Mouse (Mus musculus) CH12.LX (cell line): ENCODE results near the gene Tns3. TPM values are rescaled to one million over a fixed set of nuclear protein-coding genes. Genes with fewer than 3 reads are reported as not detected.

Experiments
- DNase-seq: peaks from one replicate; pipeline ENCODE4 v3.0.0-alpha.2; 2013; ENCODE audit errors: extremely low read depth
- H3K27ac ChIP-seq: 2 replicates; pipeline ENCODE4 v1.5.1; 2012; ENCODE audit warnings: low read depth, mild to moderate bottlenecking, control low read depth, moderate library complexity; ENCODE audit not compliant: insufficient read depth
- H3K27me3 ChIP-seq: replicated peaks from 2 replicates; pipeline ENCODE3; 2012; ENCODE audit warnings: inconsistent platforms
- H3K36me3 ChIP-seq, 2 experiments: replicated peaks in 1 of 2; 2 replicates each; pipeline versions ENCODE3 to v1.6.1; 2012; ENCODE audit warnings: inconsistent platforms in 1 of 2, low read length in 1 of 2, mild to moderate bottlenecking in 1 of 2, mixed read lengths in 1 of 2, moderate library complexity in 1 of 2; ENCODE audit not compliant: control insufficient read depth in 1 of 2, insufficient read depth in 1 of 2
- H3K4me1 ChIP-seq, 2 experiments: 2 replicates each; pipeline ENCODE4 v1.6.1; 2012; ENCODE audit warnings: inconsistent platforms in 1 of 2, moderate library complexity in 1 of 2; ENCODE audit not compliant: insufficient read depth in 2 of 2, control insufficient read depth in 1 of 2
- H3K4me2 ChIP-seq: 2 replicates; pipeline ENCODE4 v1.6.1; 2012; ENCODE audit warnings: low read depth, mild to moderate bottlenecking, control low read depth; ENCODE audit not compliant: poor library complexity, insufficient read depth, severe bottlenecking
- H3K4me3 ChIP-seq, 3 experiments: fragments of 150-350 bp in 1 of 3; sonication (generic) in 1 of 3; replicated peaks in 1 of 3; 2 replicates each; pipeline versions ENCODE3 to v1.5.1; 2011 to 2012; ENCODE audit warnings: low read depth in 2 of 3, low read length in 2 of 3, mild to moderate bottlenecking in 2 of 3, moderate library complexity in 2 of 3, control low read depth in 1 of 3, improper control_type of control experiment in 1 of 3, inconsistent platforms in 1 of 3, mixed read lengths in 1 of 3; ENCODE audit not compliant: poor library complexity in 1 of 3
- H3K79me2 ChIP-seq: replicated peaks from 2 replicates; pipeline ENCODE4 v1.6.1; 2012; ENCODE audit warnings: mild to moderate bottlenecking, moderate library complexity; ENCODE audit not compliant: control insufficient read depth, poor library complexity, insufficient read depth, severe bottlenecking; ENCODE audit errors: extremely low read depth
- H3K9ac ChIP-seq: 2 replicates; pipeline ENCODE4 v1.6.1; 2012; ENCODE audit warnings: low read depth, mild to moderate bottlenecking, control low read depth, moderate library complexity; ENCODE audit not compliant: insufficient read depth
- H3K9me3 ChIP-seq: replicated peaks from 2 replicates; pipeline ENCODE3; 2012; ENCODE audit warnings: low read length, inconsistent platforms, mixed read lengths
- CHD1 ChIP-seq: IDR thresholded peaks from 2 replicates; pipeline ENCODE4 v1.6.1; 2012; ENCODE audit warnings: low read depth, low read length, improper control_type of control experiment, inconsistent platforms
- CTCF ChIP-seq, 2 experiments: IDR thresholded peaks in 1 of 2; conservative IDR thresholded peaks in 1 of 2; 2 replicates each; pipeline ENCODE4 v1.5.1; 2011 to 2012; ENCODE audit warnings: low read depth in 2 of 2, low read length in 2 of 2, improper control_type of control experiment in 1 of 2, inconsistent platforms in 1 of 2, mild to moderate bottlenecking in 1 of 2, moderate library complexity in 1 of 2
- E2F4 ChIP-seq: IDR thresholded peaks from 2 replicates; pipeline ENCODE4 v1.6.1; 2011; ENCODE audit warnings: low read depth, low read length, improper control_type of control experiment; ENCODE audit not compliant: insufficient replicate concordance
- EP300 ChIP-seq: IDR thresholded peaks from 2 replicates; pipeline ENCODE4 v1.6.1; 2011; ENCODE audit warnings: low read length, improper control_type of control experiment
- GABPA ChIP-seq: IDR thresholded peaks from 2 replicates; pipeline ENCODE4 v1.6.1; 2012; ENCODE audit warnings: low read depth, low read length, improper control_type of control experiment, inconsistent platforms; ENCODE audit not compliant: insufficient replicate concordance
- HCFC1 ChIP-seq: IDR thresholded peaks from 2 replicates; pipeline ENCODE4 v1.6.1; 2012; ENCODE audit warnings: low read depth, mild to moderate bottlenecking, inconsistent platforms, low read length, improper control_type of control experiment
- JUND ChIP-seq: conservative IDR thresholded peaks from 2 replicates; pipeline ENCODE4 v1.6.1; 2011; ENCODE audit warnings: low read depth, low read length, improper control_type of control experiment
- KAT2A ChIP-seq: IDR thresholded peaks from 2 replicates; pipeline ENCODE4 v1.6.1; 2012; ENCODE audit warnings: low read length, improper control_type of control experiment, inconsistent platforms; ENCODE audit not compliant: insufficient replicate concordance
- MAX ChIP-seq: IDR thresholded peaks from 2 replicates; pipeline ENCODE4 v1.6.1; 2011; ENCODE audit warnings: low read length, improper control_type of control experiment
- MAZ ChIP-seq: IDR thresholded peaks from 2 replicates; pipeline ENCODE4 v1.6.1; 2012; ENCODE audit warnings: low read depth, mild to moderate bottlenecking, inconsistent platforms, low read length, improper control_type of control experiment, moderate library complexity
- MXI1 ChIP-seq: IDR thresholded peaks from 2 replicates; pipeline ENCODE4 v1.6.1; 2011; ENCODE audit warnings: mild to moderate bottlenecking, low read depth, low read length, improper control_type of control experiment
- MYC ChIP-seq: IDR thresholded peaks from 2 replicates; pipeline ENCODE4 v1.6.1; 2011; ENCODE audit warnings: low read depth, mild to moderate bottlenecking, improper control_type of control experiment, low read length
- NELFE ChIP-seq: IDR thresholded peaks from 2 replicates; pipeline ENCODE4 v1.6.1; 2011; ENCODE audit warnings: low read depth, low read length, improper control_type of control experiment
- NRF1 ChIP-seq: IDR thresholded peaks from 2 replicates; pipeline ENCODE4 v1.6.1; 2014; ENCODE audit warnings: low read depth, mild to moderate bottlenecking, inconsistent platforms, low read length, improper control_type of control experiment, moderate library complexity
- SIN3A ChIP-seq: IDR thresholded peaks from 2 replicates; pipeline ENCODE4 v1.6.1; 2012; ENCODE audit warnings: low read length, improper control_type of control experiment, inconsistent platforms
- TCF12 ChIP-seq: IDR thresholded peaks from 2 replicates; pipeline ENCODE4 v1.6.1; 2014; ENCODE audit warnings: low read depth, mild to moderate bottlenecking, inconsistent platforms, low read length, improper control_type of control experiment
- ZC3H11A ChIP-seq: IDR thresholded peaks from 2 replicates; pipeline ENCODE4 v1.6.1; 2012; ENCODE audit warnings: low read depth, mild to moderate bottlenecking, inconsistent platforms, low read length, improper control_type of control experiment
- ZKSCAN1 ChIP-seq: IDR thresholded peaks from 2 replicates; pipeline ENCODE4 v1.6.1; 2012; ENCODE audit warnings: low read depth, inconsistent platforms, low read length, improper control_type of control experiment, borderline replicate concordance
- ZNF384 ChIP-seq: IDR thresholded peaks from 2 replicates; pipeline ENCODE4 v1.6.1; 2012; ENCODE audit warnings: low read depth, low read length, improper control_type of control experiment, inconsistent platforms
- dilution Hi-C: fragments of 300-500 bp; cut with MboI; formaldehyde crosslinking; loops from 2 replicates; pipeline ENCODE4 v1.14.3; 2020; ENCODE audit warnings: low sequenced_read_pairs; ENCODE audit not compliant: extremely low pct_unique_long_range_greater_than_20kb, extremely low pct_ligation_motif_present
- in situ Hi-C: fragments of 300-500 bp; cut with MboI; formaldehyde crosslinking; loops from 3 replicates; pipeline ENCODE4 v1.14.3; 2019; ENCODE audit warnings: low sequenced_read_pairs, low pct_ligation_motif_present, low pct_unique_long_range_greater_than_20kb, mixed read lengths
- polyA plus RNA-seq: library from polyadenylated mRNA; unstranded; fragments of >175 nt; gene quantifications from 2 replicates; pipeline ENCODE4 v1.2.1, GENCODE M21; 2012; ENCODE audit warnings: low read depth; ENCODE audit not compliant: insufficient read length
- total RNA-seq, 2 experiments: library from RNA; depleted of rRNA; stranded (reverse); fragments of 300-350 nt in 1 of 2; fragments of >200 nt in 1 of 2; gene quantifications; 2 replicates each; pipeline ENCODE4 v1.2.3; 2012 to 2014

The Tns3 gene
- total and polyA plus RNA-seq, 3 experiments = 0.03 to 1.3 (median 0.33) TPM

DNA sequence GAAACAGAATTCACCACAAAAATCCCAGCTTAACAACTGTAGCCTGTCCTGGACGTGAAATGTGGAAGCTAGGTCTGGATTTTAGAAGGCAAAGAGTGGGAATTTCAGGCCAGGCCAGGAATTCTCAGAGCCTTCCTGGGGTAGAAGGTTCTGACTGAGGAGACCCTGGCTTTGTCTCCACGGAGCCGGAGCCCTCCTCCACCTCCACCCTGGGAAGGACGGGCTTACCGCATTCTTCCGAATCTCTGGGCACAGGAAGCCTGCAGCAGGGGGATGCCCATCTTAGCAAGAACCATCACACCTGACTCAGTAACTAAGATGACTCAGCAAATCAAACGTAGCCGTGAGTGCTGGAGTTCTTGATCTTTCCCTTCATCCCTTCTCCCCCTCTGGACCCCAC is 231.4 kb downstream of the Tns3 start:
- Histone ChIP-seq H3K79me2 (no peaks in the 10 kb centered on the region), H3K27ac (no peak overlapping the region), H3K4me1 (no peaks in the 10 kb centered on the region), H3K4me2 (no peak overlapping the region), H3K36me3 (no peaks in the 10 kb centered on the region), H3K9me3 (no peaks in the 10 kb centered on the region), H3K4me3 (no peak overlapping the region), H3K9ac (no peak overlapping the region), H3K27me3 (peaks cover 70% of the 10 kb centered on the region)
- TF ChIP-seq ZNF384 (no peak), MYC (no peak), HCFC1 (no peak), NRF1 (no peak), MAX (no peak), ZKSCAN1 (no peak), JUND (no peak), CTCF (conservative IDR thresholded peaks at IDR 0.05 in 1 of 2, IDR thresholded peaks at IDR 0.05 in 1 of 2; ENCODE audit: low read depth in 2 of 2, low read length in 2 of 2) (no peak), TCF12 (no peak)
- no peak for DNase-seq
- dilution Hi-C loops (no loop called here), in situ Hi-C loops (no loop called here)

DNA sequence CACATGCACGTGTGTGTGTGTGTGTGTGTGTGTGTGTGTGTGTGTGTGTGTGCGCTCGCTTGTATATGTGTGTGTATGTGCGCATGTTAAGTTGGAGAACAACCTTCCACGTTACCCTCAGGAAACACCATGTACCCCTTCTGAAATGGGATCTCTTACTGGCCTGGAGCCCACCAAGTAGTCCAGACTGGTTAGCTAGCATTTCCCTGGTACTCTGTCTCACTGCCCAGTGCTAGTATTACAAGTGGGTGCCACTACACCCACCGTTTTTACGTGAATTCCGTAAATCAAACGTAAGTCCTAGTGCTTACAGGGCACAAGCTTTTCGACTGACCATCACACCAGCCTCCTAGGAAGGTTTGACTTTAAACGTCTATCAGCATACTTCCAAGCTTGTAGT is 236.7 kb downstream of the Tns3 start:
- no peak for DNase-seq
- H3K79me2 ChIP-seq = no peaks in the 10 kb centered on the region
- H3K36me3 ChIP-seq = no peaks in the 10 kb centered on the region
- H3K27ac ChIP-seq = no peak overlapping the region
- in situ Hi-C loops = loop anchor here (5.0 to 10.0 kb wide), 2 partner anchors 95 to 437 kb away; no protein-coding TSS in a partner anchor
- no peak overlapping the region for H3K4me3 ChIP-seq
- H3K9me3 ChIP-seq = no peaks in the 10 kb centered on the region
- dilution Hi-C loops = no loop called here
- no peaks in the 10 kb centered on the region for H3K4me1 ChIP-seq
- no peak overlapping the region for H3K9ac ChIP-seq
- TF ChIP-seq GABPA (no peak), NELFE (no peak), TCF12 (no peak), ZC3H11A (no peak), MAX (no peak), KAT2A (no peak), EP300 (no peak), E2F4 (no peak), MXI1 (no peak), SIN3A (no peak), CHD1 (no peak), ZKSCAN1 (no peak), MAZ (no peak)
- H3K27me3 ChIP-seq = peaks cover 61% of the 10 kb centered on the region
- no peak overlapping the region for H3K4me2 ChIP-seq
